Mouse (Mus musculus): Measurements from ENCODE around the gene 4930595D18Rik.

Gene 4930595D18Rik

DNA sequence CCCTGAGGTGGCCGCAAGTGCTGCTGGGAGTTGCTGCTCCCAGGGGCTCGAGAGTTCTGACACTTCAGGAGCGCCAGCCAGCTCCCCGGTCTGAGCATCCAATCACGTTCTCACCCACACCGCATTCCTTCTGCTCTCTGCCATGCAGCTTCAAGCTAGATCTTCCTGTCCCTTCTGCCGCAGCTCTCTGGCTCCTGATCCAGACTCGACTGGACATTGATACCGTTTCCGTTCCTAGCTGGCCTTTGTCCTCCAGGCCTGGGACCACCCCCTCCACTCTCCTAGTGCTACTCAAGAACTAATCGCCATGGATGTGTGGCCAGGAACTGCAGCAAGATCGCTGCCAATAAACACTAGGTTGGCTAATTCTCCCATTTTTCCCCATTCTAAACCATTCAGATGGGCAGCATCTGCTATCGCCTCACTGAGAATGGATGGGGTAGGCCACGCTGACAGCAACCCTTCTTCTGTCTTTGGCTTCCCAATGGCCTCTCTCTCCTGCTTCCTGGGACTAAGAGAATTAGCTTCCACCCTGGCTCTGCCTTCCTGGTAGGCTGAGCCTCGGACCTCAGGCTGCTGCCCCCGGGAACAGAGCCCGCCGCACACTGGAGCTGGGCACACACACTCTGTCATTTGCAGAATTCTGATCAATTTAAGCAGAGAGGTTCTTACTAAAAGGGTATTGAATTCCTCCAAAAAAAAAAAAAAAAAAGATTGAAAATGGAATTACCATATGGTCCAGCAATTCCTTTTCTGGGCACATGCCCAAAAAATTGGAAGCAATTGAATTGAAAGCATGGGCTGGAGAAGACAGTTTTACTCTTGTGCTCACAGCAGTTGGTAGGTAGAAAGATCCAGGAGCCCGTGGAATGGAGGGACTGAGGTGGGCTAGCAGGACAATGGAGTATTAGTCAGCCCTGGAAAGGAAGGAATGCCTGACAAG is 49.2 kb downstream of the 4930595D18Rik start:
- DNase-seq, result no peak

DNA sequence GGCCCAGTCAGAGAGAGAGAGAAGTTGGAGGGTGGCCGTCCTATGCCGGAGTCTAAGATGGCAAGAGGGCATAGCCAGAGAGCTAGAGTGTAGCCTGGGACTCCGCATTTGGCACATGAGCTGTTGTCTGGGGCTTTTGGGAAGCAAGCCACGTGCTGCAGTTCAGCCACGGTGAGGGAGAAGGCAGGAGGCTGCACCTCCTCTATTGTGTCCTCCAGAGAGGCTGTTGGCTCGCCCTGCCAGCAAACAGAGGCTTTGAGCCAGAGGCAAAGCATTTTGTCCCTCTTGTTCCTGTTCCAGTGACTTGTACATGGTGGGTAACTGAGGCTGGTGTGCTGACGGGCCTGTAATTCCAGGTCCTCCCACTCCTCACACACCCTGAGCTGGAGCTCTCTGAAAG is 50.1 kb downstream of the 4930595D18Rik start:
- no peak for DNase-seq

DNA sequence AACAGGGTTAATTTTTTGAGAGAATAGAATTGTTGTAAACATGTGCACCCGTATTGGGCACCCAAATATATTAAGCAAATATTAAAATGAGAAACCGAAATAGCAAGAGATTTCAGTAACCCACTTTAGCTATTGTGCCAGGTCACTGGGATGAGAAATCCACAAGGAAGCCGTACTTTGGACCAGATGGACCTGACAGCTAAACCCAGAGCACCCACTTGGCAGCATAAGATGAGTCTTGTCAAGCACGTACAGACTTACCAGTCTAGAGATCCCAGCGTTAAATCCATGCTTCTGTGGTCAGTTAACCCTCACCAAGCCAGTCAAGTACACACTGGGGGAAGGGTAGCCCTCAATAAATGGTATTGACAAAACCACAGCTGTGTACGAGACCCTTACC is 58.6 kb downstream of the 4930595D18Rik start:
- no peak for DNase-seq

DNA sequence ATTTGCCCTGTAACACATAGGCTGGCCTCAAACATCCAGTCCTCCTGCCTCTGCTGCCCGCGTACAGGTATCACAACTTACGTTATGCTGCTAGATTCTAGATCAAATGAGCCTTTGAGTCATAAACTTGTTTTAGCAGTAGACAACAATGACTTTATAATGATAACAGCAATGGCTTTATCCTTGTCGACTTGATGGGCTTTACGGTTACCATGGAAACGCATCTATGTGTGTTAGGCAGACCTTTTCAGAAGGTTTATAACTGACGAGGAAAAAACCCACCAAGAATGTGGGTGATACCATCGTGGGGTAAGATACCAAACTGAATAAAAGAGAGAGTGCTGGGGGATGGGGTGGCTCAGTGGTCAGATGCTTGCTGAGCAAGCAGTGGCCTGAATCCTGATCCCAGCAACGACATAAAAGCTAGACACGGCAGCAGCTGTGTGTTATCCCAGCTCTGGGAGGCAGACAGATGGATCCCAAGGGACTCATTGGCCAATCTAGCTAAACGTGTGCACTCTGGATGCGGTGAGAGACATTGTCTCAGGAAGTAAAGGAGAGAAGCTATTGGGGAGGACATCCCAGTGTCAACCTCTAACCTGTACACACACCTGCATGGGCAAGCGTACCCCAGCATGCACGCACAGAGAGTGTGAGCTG is 59.6 kb downstream of the 4930595D18Rik start:
- DNase-seq, result no peak

DNA sequence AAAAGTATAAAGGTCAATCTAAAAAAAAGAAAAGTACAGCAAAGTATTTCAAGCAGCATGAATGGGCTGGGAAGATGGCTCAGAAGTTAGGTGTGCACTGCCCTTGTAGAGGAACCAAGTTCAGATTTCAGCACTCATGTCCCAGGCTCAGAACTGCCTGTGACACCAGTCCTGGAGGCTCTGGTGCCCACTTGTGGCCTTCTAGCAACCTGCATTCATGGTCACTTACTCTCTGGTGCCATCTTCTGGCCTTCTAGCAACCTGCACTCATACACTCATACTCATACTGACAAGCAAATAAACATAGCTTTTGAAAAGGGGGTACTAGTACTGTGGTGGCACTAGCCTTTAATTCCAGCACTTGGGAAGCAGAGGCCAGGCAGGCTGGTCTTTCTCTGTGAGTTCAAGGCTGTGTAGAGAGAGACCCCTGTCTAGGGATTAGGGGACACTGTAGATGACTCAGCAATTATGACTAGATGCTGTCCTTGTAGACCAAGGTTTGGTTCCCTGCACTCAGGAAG is 61.9 kb downstream of the 4930595D18Rik start:
- DNase-seq, result no peak

DNA sequence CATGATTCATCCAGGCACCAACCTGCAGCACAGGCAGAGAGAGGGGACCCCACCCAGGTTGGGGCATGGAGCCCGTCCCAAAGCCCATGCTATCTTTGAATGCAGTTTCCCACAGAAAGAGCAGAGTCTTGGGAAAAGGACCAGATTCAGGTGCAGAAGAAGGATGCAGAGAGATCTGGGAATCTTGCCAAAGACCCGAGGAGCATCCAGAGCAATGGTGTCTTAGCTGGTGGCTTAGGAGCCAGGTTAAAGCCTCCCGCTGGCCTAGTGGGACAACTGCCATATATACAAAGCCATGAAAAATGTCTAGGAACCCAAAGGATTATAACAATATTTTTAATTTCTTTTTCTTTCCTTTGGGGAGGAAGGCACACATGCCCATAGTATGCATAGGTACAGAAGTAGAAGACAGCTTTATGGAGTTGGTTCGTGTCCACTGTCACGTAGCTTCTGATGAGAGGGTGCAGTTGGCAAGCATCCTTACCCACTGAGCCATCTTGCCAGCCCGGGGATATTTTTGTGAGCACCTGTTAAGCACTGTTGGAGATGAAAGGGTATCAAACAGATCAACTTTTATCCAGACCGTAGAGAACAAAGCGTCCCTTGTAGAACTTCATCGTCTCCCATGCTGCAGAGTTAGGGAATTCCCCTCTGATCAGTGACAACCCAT is 63.2 kb downstream of the 4930595D18Rik start:
- no peak for DNase-seq

DNA sequence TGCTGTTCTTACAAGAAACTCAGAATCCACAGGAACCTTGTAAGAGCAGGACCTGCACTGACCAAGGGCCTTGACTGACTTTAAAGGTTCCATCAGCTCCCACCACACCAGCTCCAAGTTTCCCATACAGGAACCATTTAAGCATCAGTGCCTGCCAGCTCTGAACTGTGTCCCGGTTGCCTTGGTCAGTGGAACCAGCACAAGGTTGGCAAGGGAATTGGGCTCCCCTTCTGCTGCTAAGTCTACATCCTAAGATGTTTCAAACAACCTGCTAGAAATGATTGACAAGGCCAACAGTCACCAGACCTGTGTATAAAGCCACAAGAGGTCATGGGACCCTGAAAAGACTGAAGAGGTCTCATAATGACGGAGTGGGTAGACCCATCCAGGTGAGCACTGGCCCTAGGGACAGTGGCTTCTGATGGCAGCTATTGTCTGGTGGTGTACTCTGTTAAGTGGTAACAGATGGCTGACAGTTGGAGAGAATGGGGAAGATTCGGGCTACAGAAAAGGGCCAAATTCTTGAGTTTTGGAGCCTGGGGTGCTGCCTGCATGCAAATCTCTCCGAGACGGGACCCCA is 64.7 kb downstream of the 4930595D18Rik start:
- no peak for DNase-seq

DNA sequence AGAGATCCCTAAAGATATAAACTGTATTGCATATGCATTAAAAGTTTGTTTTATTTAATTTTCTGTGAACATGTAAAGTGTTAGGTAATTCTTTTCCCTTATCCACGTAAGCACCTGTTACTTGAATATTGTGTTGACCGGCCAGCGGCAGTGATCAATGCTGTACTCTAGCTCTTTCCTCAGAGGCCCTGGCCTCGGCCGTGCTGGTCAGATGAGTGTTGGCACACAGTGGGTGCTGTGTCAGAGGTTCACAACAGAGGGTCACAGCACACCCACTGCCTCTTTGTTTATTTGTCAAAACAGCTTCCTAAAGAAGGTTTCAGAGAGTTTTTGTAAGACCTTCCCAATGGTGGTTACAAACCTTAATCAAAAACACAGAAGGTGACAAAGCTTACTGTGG is 69.7 kb downstream of the 4930595D18Rik start:
- no peak for DNase-seq

DNA sequence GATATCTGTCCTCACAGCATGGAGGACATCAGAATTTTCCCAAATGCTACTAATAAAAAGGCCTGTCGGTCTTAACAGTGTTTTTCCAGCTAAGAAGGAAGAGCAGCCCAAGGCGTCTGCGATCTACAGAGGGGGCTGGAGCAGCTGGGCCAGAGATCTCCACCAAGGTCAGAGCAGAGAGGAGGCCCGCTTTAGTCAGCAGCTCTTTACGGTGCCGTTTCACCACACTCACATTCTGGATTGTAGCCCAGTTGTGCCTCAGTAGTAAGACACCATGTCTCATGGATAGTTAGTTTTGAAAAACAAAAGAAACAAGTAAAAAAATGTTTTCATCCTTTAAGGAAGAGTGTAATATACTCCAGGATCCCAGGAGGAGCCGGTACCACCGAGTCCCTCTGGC is 73.1 kb downstream of the 4930595D18Rik start:
- DNase-seq, result no peak
